Mouse (Mus musculus): ENCODE data around the gene Bcas3.
"Not testable (repeated sequence)": the region's sequence is repeated elsewhere in the genome, so short reads cannot be mapped to it uniquely, and the experiment has no call there.

Gene Bcas3

DNA sequence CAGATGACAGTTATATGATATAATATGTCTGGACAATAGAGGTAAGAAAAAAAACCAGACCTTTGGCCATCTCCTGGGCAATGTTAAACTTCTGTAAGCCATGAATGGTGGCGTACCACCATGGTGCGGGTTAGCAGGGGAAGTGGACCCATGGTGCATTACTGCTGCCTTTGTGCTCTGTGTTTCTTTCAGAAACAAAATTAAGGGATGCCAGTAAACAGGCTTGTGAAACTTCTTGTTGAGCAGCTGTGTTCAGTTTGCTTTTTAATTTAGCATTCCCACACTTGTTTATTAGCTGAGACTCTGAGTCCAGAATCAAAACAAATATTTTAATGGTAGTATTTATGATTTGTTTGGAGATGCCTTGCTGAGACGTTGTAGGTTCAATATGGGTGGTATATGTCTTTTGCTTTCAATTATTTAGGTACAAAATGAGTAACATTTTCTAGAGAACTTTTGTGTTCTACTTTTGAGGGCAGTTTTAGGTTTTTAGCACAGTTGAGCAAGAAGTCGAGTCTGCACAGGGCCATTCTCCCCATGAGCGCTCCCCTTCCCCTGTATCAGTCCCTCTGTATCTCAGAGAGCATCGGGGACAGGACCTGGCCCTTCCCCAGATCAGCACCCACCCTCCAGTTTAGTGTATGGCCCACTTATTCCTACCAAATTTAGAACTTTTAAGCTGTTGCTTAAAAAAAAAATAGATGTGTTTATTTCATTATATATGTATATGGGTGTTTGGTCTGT, 132.4 kb downstream of the Bcas3 start:
- DNase-seq: no peak

DNA sequence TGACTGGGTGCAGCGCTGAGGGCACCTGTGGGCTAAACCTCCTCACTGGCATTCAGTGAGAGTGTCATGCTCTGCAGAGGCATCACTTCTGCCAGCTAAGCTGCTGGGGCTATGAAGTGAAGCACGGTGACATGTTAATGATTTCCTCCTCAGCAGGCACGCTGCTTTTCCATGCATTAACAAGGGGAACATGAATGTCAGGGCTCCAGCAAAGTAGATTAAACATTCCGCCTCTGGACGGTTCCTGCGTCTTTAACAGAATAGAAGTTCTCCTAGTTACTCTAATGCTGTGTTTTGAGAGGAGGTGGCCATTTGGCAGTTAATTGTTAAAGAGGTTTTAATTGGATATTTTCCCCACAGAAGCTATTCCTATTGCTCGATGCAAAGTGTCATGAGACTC, 134.5 kb downstream of the Bcas3 start:
- DNase-seq: no peak

DNA sequence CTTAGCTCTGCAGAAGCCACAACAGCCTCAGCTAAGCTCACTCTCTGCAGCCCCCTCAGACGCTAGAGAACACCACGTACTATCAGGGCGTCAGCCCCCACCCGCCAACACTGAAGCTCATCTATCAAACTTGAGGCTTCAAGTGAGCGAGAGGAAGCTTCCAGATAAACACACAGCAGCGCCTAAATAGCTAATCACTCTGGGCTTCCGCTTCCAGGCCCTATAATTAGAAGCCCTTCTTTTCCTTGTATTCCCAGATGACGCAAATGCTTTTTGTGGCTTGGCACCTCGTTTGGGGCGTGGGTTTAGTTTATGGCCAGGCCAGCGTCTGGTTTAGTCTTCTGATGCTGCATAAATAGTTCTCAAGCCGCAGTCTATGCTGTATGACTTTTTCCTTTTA, 139.3 kb downstream of the Bcas3 start:
- DNase-seq: no peak

- no peak for DNase-seq
These were observed 139.7 kb downstream of the Bcas3 start for GRCm38 (mm10) chr11:85492666-85493065.

GRCm38 (mm10) chr11:85499561-85499960, 146.6 kb downstream of the Bcas3 start:
- DNase-seq: no peak

- DNase-seq: no peak
These were observed 149.1 kb downstream of the Bcas3 start for GRCm38 (mm10) chr11:85502031-85502430.

- not testable (repeated sequence) for DNase-seq
These were observed 151.8 kb downstream of the Bcas3 start for GRCm38 (mm10) chr11:85504812-85505211.

DNA sequence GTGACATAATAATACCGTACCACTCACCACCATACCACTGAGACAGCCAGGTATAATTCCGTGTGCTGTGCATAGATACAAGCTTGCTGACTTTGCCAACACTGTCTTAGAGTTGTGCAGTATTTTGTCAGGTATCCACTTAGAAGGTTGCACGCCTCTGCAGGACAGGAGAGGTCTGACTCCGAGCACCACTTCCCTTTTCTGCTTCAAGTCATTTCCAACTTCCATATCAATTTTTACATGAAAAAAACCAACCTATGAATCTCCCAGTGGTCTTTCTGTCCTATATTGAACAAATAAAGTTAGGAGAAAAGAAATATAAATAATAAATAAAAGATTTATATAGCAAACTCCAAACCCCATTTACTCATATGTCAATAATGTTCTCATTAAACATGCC, 152.8 kb downstream of the Bcas3 start:
- DNase-seq: no peak

- DNase-seq: no peak
These were observed 156.4 kb downstream of the Bcas3 start for GRCm38 (mm10) chr11:85509334-85509733.

GRCm38 (mm10) chr11:85511270-85511904, 158.4 kb downstream of the Bcas3 start:
- no peak for DNase-seq

GRCm38 (mm10) chr11:85516724-85517123, 163.8 kb downstream of the Bcas3 start:
- DNase-seq: no peak

DNA sequence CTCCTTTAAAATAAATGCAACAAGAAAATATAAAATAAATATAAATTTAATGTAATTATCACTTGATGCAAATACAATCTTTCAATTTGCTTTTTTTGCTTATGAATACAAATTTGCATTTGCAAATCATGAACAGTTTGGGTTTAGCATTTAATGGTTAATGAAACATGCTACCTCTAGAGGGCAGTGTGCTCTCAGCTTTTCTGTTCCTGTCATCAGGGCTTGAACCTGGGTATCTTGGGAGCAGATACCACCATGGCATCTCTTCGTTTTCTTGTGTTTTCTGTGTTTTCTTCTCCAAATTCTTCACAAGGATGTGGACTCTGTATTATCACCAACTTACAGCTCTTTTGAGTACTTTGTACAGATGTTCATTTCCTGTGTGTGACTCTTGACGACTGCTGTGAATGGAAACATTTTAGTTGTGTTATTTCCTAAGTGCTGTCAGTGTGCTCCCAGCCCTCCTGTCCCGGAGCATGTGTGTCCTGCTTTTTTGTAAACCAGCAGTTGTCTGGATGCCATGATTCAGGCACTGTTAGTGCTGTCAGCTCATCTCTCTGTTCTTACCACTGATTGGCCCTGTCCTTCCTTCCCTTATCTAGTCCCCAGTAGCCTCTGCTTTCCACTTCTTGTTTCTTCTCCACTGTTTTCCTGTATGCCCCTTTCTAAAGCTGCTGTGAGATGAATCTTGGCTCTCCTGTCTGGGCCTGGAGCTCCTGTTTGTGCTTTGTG, 165.2 kb downstream of the Bcas3 start:
- no peak for DNase-seq

GRCm38 (mm10) chr11:85520236-85520635, 167.3 kb downstream of the Bcas3 start:
- DNase-seq: no peak

- no peak for DNase-seq
These were observed 168.0 kb downstream of the Bcas3 start for GRCm38 (mm10) chr11:85520996-85521395.

DNA sequence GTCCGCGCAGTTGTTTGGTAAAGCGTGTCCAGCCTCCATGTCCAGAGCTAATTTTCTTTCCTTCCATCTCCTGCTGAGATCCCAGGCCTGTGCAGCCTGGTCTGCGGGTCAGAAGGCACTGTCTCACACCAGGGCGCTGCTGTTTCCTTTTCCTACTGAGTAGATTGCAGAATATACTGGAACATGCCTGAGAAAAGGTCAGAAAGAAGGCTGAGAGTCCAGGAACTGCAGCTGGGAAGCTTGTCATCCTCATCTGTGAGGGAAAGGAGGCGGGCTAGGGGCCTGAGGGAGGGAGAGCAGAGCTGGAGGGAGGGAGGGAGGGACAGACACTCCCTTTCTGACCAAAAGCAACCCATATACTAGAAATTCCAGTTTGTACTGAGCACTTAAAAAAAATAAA, 170.7 kb downstream of the Bcas3 start:
- DNase-seq: no peak

- DNase-seq: peak; percentile 69
These were observed 171.2 kb downstream of the Bcas3 start for GRCm38 (mm10) chr11:85524186-85524585.

DNA sequence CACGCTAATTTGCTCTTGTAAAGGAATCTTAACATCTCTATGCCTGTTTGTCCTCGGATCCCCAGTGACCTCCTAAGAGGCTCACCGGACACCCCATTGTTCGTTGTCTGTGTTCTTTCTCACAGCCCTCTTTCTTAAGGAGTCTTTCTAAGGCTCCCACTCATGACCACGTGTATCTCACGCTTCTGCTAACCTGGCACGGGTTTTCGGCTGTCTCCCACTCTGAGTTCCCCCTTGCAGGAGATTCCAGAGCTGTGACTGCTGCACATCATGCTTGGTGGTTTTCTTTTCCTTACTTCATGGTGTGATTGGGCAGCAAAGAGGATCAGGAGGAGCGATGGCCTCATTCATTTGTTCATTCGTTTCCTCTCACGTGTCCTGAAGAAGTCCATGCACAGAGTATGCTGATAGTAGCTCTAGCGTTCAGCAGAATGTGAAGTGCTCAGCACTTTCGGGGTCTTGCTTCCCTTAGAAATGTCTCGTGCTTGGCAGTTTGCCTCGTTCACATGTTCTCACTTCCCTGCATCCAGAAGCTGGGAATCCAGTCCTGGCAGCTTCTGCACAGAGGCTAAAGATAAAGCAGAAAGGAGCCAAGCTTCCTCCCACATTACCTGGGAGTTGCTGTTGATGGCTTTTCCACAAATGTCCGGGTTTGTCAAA, 172.0 kb downstream of the Bcas3 start:
- no peak for DNase-seq

- no peak for DNase-seq
These were observed 172.5 kb downstream of the Bcas3 start for GRCm38 (mm10) chr11:85525501-85525885.

DNA sequence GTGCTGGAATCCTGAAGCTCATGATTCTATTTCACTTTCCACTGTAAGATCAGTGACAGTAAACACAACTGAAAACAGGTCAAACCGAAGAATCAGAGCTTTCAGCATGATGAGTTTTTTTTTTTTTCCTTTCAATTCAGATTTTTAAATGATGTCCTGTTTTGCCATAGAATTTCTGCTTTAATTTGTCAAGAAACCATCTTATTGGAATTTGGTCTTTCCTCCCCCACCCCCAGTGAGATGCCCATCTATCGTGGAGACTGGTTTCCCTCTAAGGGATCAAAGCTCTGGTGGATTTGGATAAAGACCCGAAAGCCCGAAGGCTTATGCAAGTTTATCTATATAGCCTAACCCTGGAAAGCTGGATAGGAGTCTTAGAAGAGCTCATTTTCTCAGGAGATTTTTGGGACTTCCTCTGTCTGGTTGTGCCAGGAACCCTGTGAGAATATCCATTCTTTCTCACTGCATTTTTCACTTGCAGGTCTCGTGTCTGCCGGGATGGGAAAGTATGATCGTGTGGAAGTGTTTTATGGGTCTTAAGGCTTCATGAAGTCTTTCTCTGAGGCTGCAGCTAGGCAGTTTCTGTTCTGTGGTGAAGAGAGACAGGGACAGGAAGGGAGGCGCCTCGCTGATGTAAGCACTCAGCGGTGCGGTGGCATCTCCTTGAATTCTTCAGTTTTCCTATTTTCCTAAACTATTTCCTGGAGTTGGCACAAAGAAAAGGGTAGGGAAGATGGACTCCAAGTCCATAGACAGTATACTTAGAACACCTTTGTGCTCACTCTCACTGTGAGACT, 173.2 kb downstream of the Bcas3 start:
- DNase-seq: no peak

- DNase-seq: no peak
These were observed 174.3 kb downstream of the Bcas3 start for GRCm38 (mm10) chr11:85527261-85527660.

GRCm38 (mm10) chr11:85529531-85530285, 176.7 kb downstream of the Bcas3 start:
- no peak for DNase-seq

- DNase-seq: no peak
These were observed 188.0 kb downstream of the Bcas3 start for GRCm38 (mm10) chr11:85540989-85541388.

Measured in cerebellum, adult 11 months (tissue).